Mouse (Mus musculus) lung, postnatal 0 days (tissue): ENCODE data around the gene Il4ra.

Experiments used
- CTCF ChIP-seq: IDR thresholded peaks from 2 replicates; pipeline ENCODE4 v1.5.1; 2016; ENCODE audit warnings: antibody characterized with exemption, mild to moderate bottlenecking
- EP300 ChIP-seq: IDR thresholded peaks from 2 replicates; pipeline ENCODE4 v1.6.1; 2016; ENCODE audit warnings: antibody characterized with exemption, mild to moderate bottlenecking, control low read depth

DNA sequence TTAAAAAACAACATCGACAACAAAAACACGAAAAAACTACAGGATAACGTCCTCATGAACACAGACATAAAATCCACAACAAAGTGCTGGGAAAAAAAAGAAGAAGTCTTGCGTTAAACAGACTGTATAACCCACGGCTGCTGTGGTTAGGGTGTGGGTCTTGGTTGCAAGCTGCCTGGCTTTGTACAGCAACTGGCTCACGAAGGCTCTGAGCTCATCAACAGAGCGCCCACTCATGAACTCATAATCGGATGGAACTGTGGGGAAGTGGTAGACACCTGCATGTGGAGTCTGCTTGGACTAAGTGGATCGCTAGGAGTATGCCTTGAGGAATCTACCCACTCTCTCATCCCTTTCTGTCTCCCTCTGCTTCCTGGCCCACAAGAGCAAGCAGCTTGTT lies 45.2 kb downstream of the Il4ra start:
- no peak for TF ChIP-seq CTCF
- TF ChIP-seq EP300 = no peak
